Mouse (Mus musculus) bone marrow, adult 2 months (tissue): ENCODE data around the gene Slc10a3.

ENCODE experiments used
- CTCF ChIP-seq: fragments of 200-500 bp; IDR thresholded peaks from 2 replicates; pipeline ENCODE4 v1.5.1; 2011; ENCODE audit warnings: low read length, control low read depth; ENCODE audit not compliant: control insufficient read depth, insufficient read depth
- POLR2A ChIP-seq: fragments of 200-500 bp; IDR thresholded peaks from 2 replicates; pipeline ENCODE4 v1.6.1; 2011; ENCODE audit warnings: low read depth, mild to moderate bottlenecking, control low read depth, low read length, borderline replicate concordance; ENCODE audit not compliant: control insufficient read depth

DNA sequence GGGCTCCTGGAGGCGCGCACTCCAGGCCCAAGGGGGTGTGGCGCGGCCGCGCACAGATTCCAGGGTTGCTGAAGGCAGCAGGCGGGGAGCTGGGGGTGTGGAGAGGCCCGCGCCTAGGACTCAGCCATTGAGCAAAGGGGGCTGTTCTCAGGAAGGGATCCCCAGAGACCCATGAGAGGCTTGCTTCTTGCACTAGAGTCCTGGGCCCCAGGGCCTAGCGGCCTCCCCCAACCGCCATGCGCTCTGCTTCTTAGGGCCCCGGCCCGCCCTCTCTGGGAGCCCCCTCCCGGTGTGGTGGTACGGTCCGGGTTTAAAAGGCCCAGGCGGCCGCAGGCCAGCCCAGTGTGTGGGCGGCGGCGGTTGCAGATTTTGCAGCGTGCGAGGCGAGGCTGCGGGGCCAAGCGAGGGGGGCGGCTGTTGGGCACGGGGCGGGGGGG lies 44.4 kb downstream of the Slc10a3 start, which contains the start of gene Plxna3:
- TF ChIP-seq POLR2A (no peak), CTCF (no peak)
